Mouse (Mus musculus) limb, embryonic 14.5 days (tissue): ENCODE measurements around the gene Mbip. TPM values are rescaled to one million over a fixed set of nuclear protein-coding genes. Genes with fewer than 3 reads are reported as not detected.
A peak's percentile ranks its signal among the peaks of the same experiment; 100 is the strongest.

ENCODE experiments used
- ATAC-seq: fragments of 200-750 bp; cut with Nextera tagmentation; 2 replicates; pipeline ENCODE4 v1.8.0; 2017; ENCODE audit warnings: low read depth, moderate number of reproducible peaks, moderate TSS enrichment; ENCODE audit not compliant: low FRiP score
- DNase-seq: peaks from one replicate; pipeline ENCODE4 v3.0.0-alpha.2; 2015; ENCODE audit warnings: low spot score
- H3K27ac ChIP-seq: fragments of 300-500 bp; sonication (generic); replicated peaks from 2 replicates; pipeline ENCODE4 v1.5.1; 2014; ENCODE audit warnings: low read depth, mild to moderate bottlenecking, low read length, moderate library complexity, mixed read lengths
- H3K27me3 ChIP-seq: fragments of 300-500 bp; sonication (generic); 2 replicates; pipeline ENCODE4 v1.6.1; 2014; ENCODE audit warnings: low read length, mixed read lengths; ENCODE audit not compliant: control insufficient read depth, insufficient read depth
- H3K36me3 ChIP-seq: fragments of 300-500 bp; sonication (generic); 2 replicates; pipeline ENCODE4 v1.6.1; 2014; ENCODE audit warnings: mild to moderate bottlenecking, low read length, moderate library complexity, mixed read lengths; ENCODE audit not compliant: control insufficient read depth, insufficient read depth
- H3K4me1 ChIP-seq: fragments of 300-500 bp; sonication (generic); 2 replicates; pipeline ENCODE4 v1.6.1; 2014; ENCODE audit warnings: antibody characterized with exemption, low read length, mixed read lengths; ENCODE audit not compliant: control insufficient read depth, insufficient read depth
- H3K4me2 ChIP-seq: fragments of 300-500 bp; sonication (generic); replicated peaks from 2 replicates; pipeline ENCODE4 v1.6.1; 2014; ENCODE audit warnings: low read depth, mild to moderate bottlenecking, low read length, moderate library complexity; ENCODE audit not compliant: severe bottlenecking
- H3K4me3 ChIP-seq: fragments of 300-500 bp; sonication (generic); replicated peaks from 2 replicates; pipeline ENCODE4 v1.5.1; 2014; ENCODE audit warnings: low read length
- H3K9ac ChIP-seq: fragments of 300-500 bp; sonication (generic); 2 replicates; pipeline ENCODE4 v1.6.1; 2014; ENCODE audit warnings: mild to moderate bottlenecking, low read depth, low read length, moderate library complexity; ENCODE audit not compliant: severe bottlenecking
- H3K9me3 ChIP-seq: fragments of 300-500 bp; sonication (generic); 2 replicates; pipeline ENCODE4 v1.6.1; 2016; ENCODE audit warnings: low read length; ENCODE audit not compliant: control insufficient read depth
- POLR2A ChIP-seq: fragments of 200-500 bp; IDR thresholded peaks from 2 replicates; pipeline ENCODE4 v1.8.0; 2012; ENCODE audit warnings: inconsistent platforms, mild to moderate bottlenecking, moderate library complexity, borderline replicate concordance; ENCODE audit not compliant: insufficient read depth, insufficient read length; ENCODE audit errors: extremely low read depth
- WGBS: fragments of 180-500 bp; shearing (Covaris S2); extraction: QIAGEN DNeasy Blood & Tissue Kit; methylation state at CpG from one replicate; pipeline ENCODE4 v1.1.7; 2014; 5-methylcytosine and 5-hydroxymethylcytosine counted together
- polyA plus RNA-seq, 2 experiments: library from polyadenylated mRNA; depleted of rRNA in 1 of 2; stranded (reverse) in 1 of 2; unstranded in 1 of 2; fragments of >200 nt; fragmentation: Nextera tagmentation in 1 of 2; extraction: Ambion mirVana in 1 of 2; gene quantifications; 2 replicates each; pipeline versions ENCODE4 v1.2.1 to v1.2.3; 2012 to 2014

Gene Mbip
- polyA plus RNA-seq (2012; rRNA removed) = 27.7 and 32.5 TPM in 2 replicates
- polyA plus RNA-seq (2014; fragmentation: Nextera tagmentation; extraction: Ambion mirVana) = 35.4 and 35.7 TPM in 2 replicates

GRCm38 (mm10) chr12:56345367-56346089 lies at the start of gene Mbip:
Gene Mbip (minus strand): TSS chr12:56345894.
- Histone ChIP-seq H3K4me2 (peak within 1 kb of the TSS; percentile 57), H3K4me1 (peaks cover 3% of the 10 kb centered on the region; the same call in 1 of the 2 replicates), H3K9ac (peak within 1 kb of the TSS; percentile 92), H3K4me3 (peak within 1 kb of the TSS; percentile 90), H3K27me3 (no peaks in the 10 kb centered on the region), H3K36me3 (0 out of 2 replicates have a peak, but pooled peaks cover under 1% of the 10 kb centered on the region), H3K27ac (peak within 1 kb of the TSS; percentile 67), H3K9me3 (no peaks in the 10 kb centered on the region)
- under 1% methylated on average over 31 of the region's 37 CpGs for WGBS
- peak; percentile 99 for ATAC-seq
- peak; percentile 98 for DNase-seq
- TF ChIP-seq POLR2A = peak; percentile 52; the same call in 1 of the 2 replicates

DNA sequence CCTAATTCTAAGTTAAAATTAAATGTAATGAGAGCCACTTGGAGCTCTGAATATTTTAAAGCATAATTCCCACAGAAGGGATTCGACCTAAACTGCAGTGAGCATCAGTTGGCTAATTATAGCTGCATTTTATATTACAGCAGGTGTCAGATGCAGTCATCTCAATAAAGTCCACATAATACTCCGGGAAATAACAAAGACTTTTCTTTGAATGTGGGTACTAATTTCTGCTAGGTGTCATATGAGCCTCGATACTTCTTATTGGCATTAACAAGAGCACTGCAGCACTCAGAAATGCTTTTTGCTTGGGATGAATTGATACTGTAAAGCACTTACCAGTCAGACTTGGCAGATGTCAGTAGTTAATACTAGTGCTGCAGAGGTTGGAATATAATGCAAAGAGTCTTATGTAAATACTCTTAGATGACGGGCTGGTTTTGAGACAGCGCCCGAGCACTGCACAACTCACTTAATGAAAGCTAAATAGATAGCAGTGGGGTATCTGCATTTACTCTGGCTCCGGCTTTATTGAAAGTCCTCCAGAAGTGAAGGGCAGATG lies 42.0 kb upstream of the Mbip start:
- Histone ChIP-seq H3K27ac (no peak overlapping the region), H3K27me3 (no peaks in the 10 kb centered on the region), H3K4me3 (no peak overlapping the region), H3K9ac (no peak overlapping the region), H3K9me3 (no peaks in the 10 kb centered on the region), H3K4me1 (no peaks in the 10 kb centered on the region), H3K36me3 (no peaks in the 10 kb centered on the region), H3K4me2 (no peak overlapping the region)
- DNase-seq (no peak), ATAC-seq (no peak)
- 69% methylated on average over 7 of the region's 7 CpGs for WGBS
- TF ChIP-seq POLR2A = no peak

GRCm38 (mm10) chr12:56386955-56387646 lies 41.4 kb upstream of the Mbip start:
- no peaks in the 10 kb centered on the region for H3K36me3 ChIP-seq
- no peak for DNase-seq
- no peaks in the 10 kb centered on the region for H3K9me3 ChIP-seq
- WGBS = 68% methylated on average over 5 of the region's 6 CpGs
- no peaks in the 10 kb centered on the region for H3K27me3 ChIP-seq
- H3K4me2 ChIP-seq = no peak overlapping the region
- H3K9ac ChIP-seq = no peak overlapping the region
- no peaks in the 10 kb centered on the region for H3K4me1 ChIP-seq
- no peak overlapping the region for H3K27ac ChIP-seq
- TF ChIP-seq POLR2A = no peak
- ATAC-seq = no peak
- no peak overlapping the region for H3K4me3 ChIP-seq

- peak overlapping the region; percentile 57 for H3K4me2 ChIP-seq
- peak overlapping the region; percentile 92 for H3K9ac ChIP-seq
- TF ChIP-seq POLR2A = no peak
- H3K4me1 ChIP-seq = peaks cover 3% of the 10 kb centered on the region; the same call in 1 of the 2 replicates
- H3K4me3 ChIP-seq = peak overlapping the region; percentile 90
- no peak for ATAC-seq
- DNase-seq = no peak
- WGBS = 5% methylated on average over 5 of the region's 5 CpGs
- H3K27me3 ChIP-seq = no peaks in the 10 kb centered on the region
- no peaks in the 10 kb centered on the region for H3K9me3 ChIP-seq
- no peak overlapping the region for H3K27ac ChIP-seq
- peaks cover 5% of the 10 kb centered on the region; the same call in 1 of the 2 replicates for H3K36me3 ChIP-seq
Measured at GRCm38 (mm10) chr12:56344771-56345314, 851 bp downstream of the Mbip start.

- ATAC-seq = no peak
- Histone ChIP-seq H3K9me3 (no peaks in the 10 kb centered on the region), H3K36me3 (peaks cover 33% of the 10 kb centered on the region), H3K27me3 (no peaks in the 10 kb centered on the region), H3K4me1 (no peaks in the 10 kb centered on the region), H3K4me2 (no peak overlapping the region), H3K9ac (no peak overlapping the region), H3K4me3 (no peak overlapping the region), H3K27ac (no peak overlapping the region)
- DNase-seq = no peak
- 90% methylated on average over 8 of the region's 8 CpGs for WGBS
- no peak for TF ChIP-seq POLR2A
Measured at GRCm38 (mm10) chr12:56339295-56340056, 6.2 kb downstream of the Mbip start.
